Mouse (Mus musculus) embryonic facial prominence, embryonic 14.5 days (tissue): ENCODE measurements around the gene Nelfb. TPM values are rescaled to one million over a fixed set of nuclear protein-coding genes. Genes with fewer than 3 reads are reported as not detected.

ENCODE experiments used
- ATAC-seq: fragments of 200-750 bp; cut with Nextera tagmentation; 2 replicates; pipeline ENCODE4 v1.8.0; 2017; ENCODE audit warnings: low read depth, moderate number of reproducible peaks, moderate TSS enrichment
- DNase-seq: peaks from one replicate; pipeline ENCODE4 v3.0.0-alpha.2; 2015; ENCODE audit warnings: low spot score
- H3K27ac ChIP-seq: fragments of 300-500 bp; sonication (generic); replicated peaks from 2 replicates; pipeline ENCODE4 v1.5.1; 2014; ENCODE audit warnings: low read depth, mild to moderate bottlenecking, low read length, moderate library complexity
- H3K27me3 ChIP-seq: fragments of 300-500 bp; sonication (generic); replicated peaks from 2 replicates; pipeline ENCODE4 v1.6.1; 2014; ENCODE audit warnings: low read length; ENCODE audit not compliant: control insufficient read depth, insufficient read depth
- H3K36me3 ChIP-seq: fragments of 300-500 bp; sonication (generic); 2 replicates; pipeline ENCODE4 v1.6.1; 2014; ENCODE audit warnings: low read length, mixed read lengths; ENCODE audit not compliant: control insufficient read depth, insufficient read depth
- H3K4me1 ChIP-seq: fragments of 300-500 bp; sonication (generic); 2 replicates; pipeline ENCODE4 v1.6.1; 2014; ENCODE audit warnings: antibody characterized with exemption, low read length; ENCODE audit not compliant: control insufficient read depth, insufficient read depth
- H3K4me2 ChIP-seq: fragments of 300-500 bp; sonication (generic); 2 replicates; pipeline ENCODE4 v1.6.1; 2014; ENCODE audit warnings: low read depth, mild to moderate bottlenecking, low read length, moderate library complexity, mixed read lengths
- H3K4me3 ChIP-seq: fragments of 300-500 bp; sonication (generic); 2 replicates; pipeline ENCODE4 v1.5.1; 2014; ENCODE audit warnings: low read depth, mild to moderate bottlenecking, low read length
- H3K9ac ChIP-seq: fragments of 300-500 bp; sonication (generic); 2 replicates; pipeline ENCODE4 v1.6.1; 2014; ENCODE audit warnings: low read depth, mild to moderate bottlenecking, low read length, moderate library complexity, mixed read lengths
- H3K9me3 ChIP-seq: fragments of 300-500 bp; sonication (generic); 2 replicates; pipeline ENCODE4 v1.6.1; 2016; ENCODE audit warnings: low read length; ENCODE audit not compliant: control insufficient read depth
- WGBS: fragments of 180-500 bp; shearing (Covaris S2); extraction: QIAGEN DNeasy Blood & Tissue Kit; methylation state at CpG from one replicate; pipeline ENCODE4 v1.1.7; 2014; 5-methylcytosine and 5-hydroxymethylcytosine counted together
- polyA plus RNA-seq: library from polyadenylated mRNA; unstranded; fragments of >200 nt; fragmentation: Nextera tagmentation; extraction: Ambion mirVana; gene quantifications from 2 replicates; pipeline ENCODE4 v1.2.1, GENCODE M21; 2014

Nelfb gene
- polyA plus RNA-seq, 1 experiment from 2014 or later: 76.8 TPM

DNA sequence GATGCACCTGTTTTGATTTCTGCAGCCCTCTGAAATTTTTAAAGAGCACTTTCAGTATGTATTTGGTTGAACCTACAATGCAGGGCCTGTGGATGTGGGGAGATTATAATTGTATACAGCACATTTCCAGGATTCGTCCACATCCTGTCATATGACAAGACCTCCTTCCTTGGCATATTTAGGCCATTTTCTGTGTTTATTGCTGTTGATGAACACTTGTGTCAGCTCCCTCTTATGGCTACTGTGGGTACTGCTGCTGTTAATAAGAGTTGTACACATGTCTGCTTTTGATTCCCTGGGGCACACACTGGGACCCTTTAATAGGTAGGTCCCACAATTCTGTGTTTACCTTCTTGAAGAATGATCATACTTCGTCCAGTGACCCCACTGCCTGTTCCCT, 53.6 kb downstream of the Nelfb start:
- ATAC-seq: no peak
- Histone ChIP-seq H3K4me2 (no peak overlapping the region), H3K9me3 (no peaks in the 10 kb centered on the region), H3K9ac (no peak overlapping the region), H3K27ac (no peak overlapping the region), H3K36me3 (no peaks in the 10 kb centered on the region), H3K4me3 (no peak overlapping the region), H3K27me3 (no peaks in the 10 kb centered on the region), H3K4me1 (no peaks in the 10 kb centered on the region)
- peak; percentile 44 for DNase-seq
- 50% methylated on average over 2 of the region's 2 CpGs for WGBS

GRCm38 (mm10) chr2:25156990-25157389, 54.3 kb downstream of the Nelfb start:
- H3K27me3 ChIP-seq: no peaks in the 10 kb centered on the region
- no peak overlapping the region for H3K4me3 ChIP-seq
- 38% methylated on average over 2 of the region's 2 CpGs for WGBS
- no peaks in the 10 kb centered on the region for H3K36me3 ChIP-seq
- H3K9ac ChIP-seq: no peak overlapping the region
- ATAC-seq (no peak), DNase-seq (no peak)
- no peak overlapping the region for H3K4me2 ChIP-seq
- no peaks in the 10 kb centered on the region for H3K9me3 ChIP-seq
- H3K27ac ChIP-seq: no peak overlapping the region
- H3K4me1 ChIP-seq: no peaks in the 10 kb centered on the region

- no peak for DNase-seq
- WGBS: 81% methylated on average over 3 of the region's 3 CpGs
Measured at GRCm38 (mm10) chr2:25156177-25156576, 55.1 kb downstream of the Nelfb start.

GRCm38 (mm10) chr2:25151280-25151956, 59.9 kb downstream of the Nelfb start:
- no peak for DNase-seq
- Histone ChIP-seq H3K4me1 (no peaks in the 10 kb centered on the region), H3K9me3 (no peaks in the 10 kb centered on the region), H3K9ac (no peak overlapping the region), H3K27me3 (no peaks in the 10 kb centered on the region), H3K4me2 (no peak overlapping the region), H3K36me3 (no peaks in the 10 kb centered on the region), H3K27ac (no peak overlapping the region), H3K4me3 (no peak overlapping the region)
- 73% methylated on average over 4 of the region's 4 CpGs for WGBS
- no peak for ATAC-seq

More at GRCm38 (mm10) chr2:25156177-25156576, 55.1 kb downstream of the Nelfb start:
- Histone ChIP-seq H3K9me3 (no peaks in the 10 kb centered on the region), H3K9ac (no peak overlapping the region), H3K4me1 (no peaks in the 10 kb centered on the region), H3K4me2 (no peak overlapping the region), H3K4me3 (no peak overlapping the region), H3K27ac (no peak overlapping the region), H3K36me3 (no peaks in the 10 kb centered on the region), H3K27me3 (no peaks in the 10 kb centered on the region)
- no peak for ATAC-seq

Other genes starting within 250 kb of the Nelfb start
- 24.1 and 27.6 TPM in 2 replicates for gene Dph7, start 249.1 kb downstream of the Nelfb start, polyA plus RNA-seq
- 134 and 137 TPM in 2 replicates for gene Mrpl41, start 236.4 kb downstream of the Nelfb start, polyA plus RNA-seq
- 8.9 and 9.1 TPM in 2 replicates for gene Pnpla7, start 235.5 kb downstream of the Nelfb start, polyA plus RNA-seq
- gene Nsmf, start 157.1 kb downstream of the Nelfb start, polyA plus RNA-seq: 55.5 and 56.2 TPM in 2 replicates
- gene Entpd8, start 131.2 kb downstream of the Nelfb start, polyA plus RNA-seq: 0.22 TPM in 1 of 2 replicates, not detected in the other
- 0.38 and 0.71 TPM in 2 replicates for gene Noxa1, start 116.3 kb downstream of the Nelfb start, polyA plus RNA-seq
- 16.5 and 20.9 TPM in 2 replicates for gene Nrarp, start 30.7 kb downstream of the Nelfb start, polyA plus RNA-seq
- gene Tor4a, start 14.6 kb downstream of the Nelfb start, polyA plus RNA-seq: 7.5 and 7.8 TPM in 2 replicates
- not detected in 2 replicates for gene Stpg3, start 3.1 kb upstream of the Nelfb start, polyA plus RNA-seq
- gene Fam166a, start 7.3 kb upstream of the Nelfb start, polyA plus RNA-seq: not detected in 2 replicates
- 429 and 461 TPM in 2 replicates for gene Tubb4b, start 13.2 kb upstream of the Nelfb start, polyA plus RNA-seq
- not detected in 2 replicates for gene Slc34a3, start 22.9 kb upstream of the Nelfb start, polyA plus RNA-seq
- not detected in 2 replicates for gene Rnf224, start 25.3 kb upstream of the Nelfb start, polyA plus RNA-seq
- 11.8 and 16.3 TPM in 2 replicates for gene Rnf208, start 30.8 kb upstream of the Nelfb start, polyA plus RNA-seq
- gene Cysrt1, start 31.0 kb upstream of the Nelfb start, polyA plus RNA-seq: 3.2 and 10.2 TPM in 2 replicates
- 4.5 and 6.1 TPM in 2 replicates for gene AL732309.1, start 35.4 kb upstream of the Nelfb start, polyA plus RNA-seq
- gene Tmem203, start 44.0 kb upstream of the Nelfb start, polyA plus RNA-seq: 16.1 and 16.6 TPM in 2 replicates
- 4.6 and 5.1 TPM in 2 replicates for gene Tprn, start 51.1 kb upstream of the Nelfb start, polyA plus RNA-seq
- gene Ssna1, start 60.9 kb upstream of the Nelfb start, polyA plus RNA-seq: 227 and 240 TPM in 2 replicates
- gene Anapc2, start 61.0 kb upstream of the Nelfb start, polyA plus RNA-seq: 104 and 113 TPM in 2 replicates
- not detected in 2 replicates for gene Tmem210, start 76.7 kb upstream of the Nelfb start, polyA plus RNA-seq
- 2.3 and 5.1 TPM in 2 replicates for gene Lrrc26, start 78.4 kb upstream of the Nelfb start, polyA plus RNA-seq
- gene Grin1, start 107.7 kb upstream of the Nelfb start, polyA plus RNA-seq: 1.7 and 1.8 TPM in 2 replicates
- gene Man1b1, start 120.8 kb upstream of the Nelfb start, polyA plus RNA-seq: 74.7 and 75.0 TPM in 2 replicates
- gene Dpp7, start 144.9 kb upstream of the Nelfb start, polyA plus RNA-seq: 19.7 and 23.8 TPM in 2 replicates
- 20.8 and 20.9 TPM in 2 replicates for gene Uap1l1, start 154.2 kb upstream of the Nelfb start, polyA plus RNA-seq
- 21.4 and 29.3 TPM in 2 replicates for gene Sapcd2, start 160.8 kb upstream of the Nelfb start, polyA plus RNA-seq
- gene Entpd2, start 184.4 kb upstream of the Nelfb start, polyA plus RNA-seq: 11.3 and 12.9 TPM in 2 replicates
- 75.1 TPM in 2 replicates for gene Npdc1, start 187.9 kb upstream of the Nelfb start, polyA plus RNA-seq
- 0.10 and 0.11 TPM in 2 replicates for gene Fut7, start 211.8 kb upstream of the Nelfb start, polyA plus RNA-seq
- 6.4 and 6.9 TPM in 2 replicates for gene Abca2, start 217.2 kb upstream of the Nelfb start, polyA plus RNA-seq
- gene Clic3, start 245.3 kb upstream of the Nelfb start, polyA plus RNA-seq: 11.2 and 22.7 TPM in 2 replicates
- 39.3 and 41.7 TPM in 2 replicates for gene Paxx, start 249.6 kb upstream of the Nelfb start, polyA plus RNA-seq